Mouse (Mus musculus) limb, embryonic 14.5 days (tissue): ENCODE measurements around the gene Sfpq. TPM values are rescaled to one million over a fixed set of nuclear protein-coding genes. Genes with fewer than 3 reads are reported as not detected.
"Not testable (repeated sequence)": the region's sequence is repeated elsewhere in the genome, so short reads cannot be mapped to it uniquely, and the experiment has no call there.

Source experiments
- ATAC-seq: fragments of 200-750 bp; cut with Nextera tagmentation; 2 replicates; pipeline ENCODE4 v1.8.0; 2017; ENCODE audit warnings: low read depth, moderate number of reproducible peaks, moderate TSS enrichment; ENCODE audit not compliant: low FRiP score
- DNase-seq: peaks from one replicate; pipeline ENCODE4 v3.0.0-alpha.2; 2015; ENCODE audit warnings: low spot score
- H3K27ac ChIP-seq: fragments of 300-500 bp; sonication (generic); replicated peaks from 2 replicates; pipeline ENCODE4 v1.5.1; 2014; ENCODE audit warnings: low read depth, mild to moderate bottlenecking, low read length, moderate library complexity, mixed read lengths
- H3K27me3 ChIP-seq: fragments of 300-500 bp; sonication (generic); 2 replicates; pipeline ENCODE4 v1.6.1; 2014; ENCODE audit warnings: low read length, mixed read lengths; ENCODE audit not compliant: control insufficient read depth, insufficient read depth
- H3K36me3 ChIP-seq: fragments of 300-500 bp; sonication (generic); 2 replicates; pipeline ENCODE4 v1.6.1; 2014; ENCODE audit warnings: mild to moderate bottlenecking, low read length, moderate library complexity, mixed read lengths; ENCODE audit not compliant: control insufficient read depth, insufficient read depth
- H3K4me1 ChIP-seq: fragments of 300-500 bp; sonication (generic); 2 replicates; pipeline ENCODE4 v1.6.1; 2014; ENCODE audit warnings: antibody characterized with exemption, low read length, mixed read lengths; ENCODE audit not compliant: control insufficient read depth, insufficient read depth
- H3K4me2 ChIP-seq: fragments of 300-500 bp; sonication (generic); replicated peaks from 2 replicates; pipeline ENCODE4 v1.6.1; 2014; ENCODE audit warnings: low read depth, mild to moderate bottlenecking, low read length, moderate library complexity; ENCODE audit not compliant: severe bottlenecking
- H3K4me3 ChIP-seq: fragments of 300-500 bp; sonication (generic); replicated peaks from 2 replicates; pipeline ENCODE4 v1.5.1; 2014; ENCODE audit warnings: low read length
- H3K9ac ChIP-seq: fragments of 300-500 bp; sonication (generic); 2 replicates; pipeline ENCODE4 v1.6.1; 2014; ENCODE audit warnings: mild to moderate bottlenecking, low read depth, low read length, moderate library complexity; ENCODE audit not compliant: severe bottlenecking
- H3K9me3 ChIP-seq: fragments of 300-500 bp; sonication (generic); 2 replicates; pipeline ENCODE4 v1.6.1; 2016; ENCODE audit warnings: low read length; ENCODE audit not compliant: control insufficient read depth
- POLR2A ChIP-seq: fragments of 200-500 bp; IDR thresholded peaks from 2 replicates; pipeline ENCODE4 v1.8.0; 2012; ENCODE audit warnings: inconsistent platforms, mild to moderate bottlenecking, moderate library complexity, borderline replicate concordance; ENCODE audit not compliant: insufficient read depth, insufficient read length; ENCODE audit errors: extremely low read depth
- WGBS: fragments of 180-500 bp; shearing (Covaris S2); extraction: QIAGEN DNeasy Blood & Tissue Kit; methylation state at CpG from one replicate; pipeline ENCODE4 v1.1.7; 2014; 5-methylcytosine and 5-hydroxymethylcytosine counted together
- polyA plus RNA-seq, 2 experiments: library from polyadenylated mRNA; depleted of rRNA in 1 of 2; stranded (reverse) in 1 of 2; unstranded in 1 of 2; fragments of >200 nt; fragmentation: Nextera tagmentation in 1 of 2; extraction: Ambion mirVana in 1 of 2; gene quantifications; 2 replicates each; pipeline versions ENCODE4 v1.2.1 to v1.2.3; 2012 to 2014

The Sfpq gene
- polyA plus RNA-seq, 2 experiments = 106 to 272 TPM

GRCm38 (mm10) chr4:126986768-126987167 is 34.4 kb upstream of the Sfpq start:
- ATAC-seq (no peak), DNase-seq (no peak)
- Histone ChIP-seq H3K9ac (no peak overlapping the region), H3K27ac (no peak overlapping the region), H3K9me3 (no peaks in the 10 kb centered on the region), H3K4me1 (no peaks in the 10 kb centered on the region), H3K4me2 (no peak overlapping the region), H3K4me3 (no peak overlapping the region), H3K36me3 (no peaks in the 10 kb centered on the region), H3K27me3 (no peaks in the 10 kb centered on the region)
- TF ChIP-seq POLR2A = no peak
- WGBS = 84% methylated on average over 5 of the region's 5 CpGs

GRCm38 (mm10) chr4:126988503-126988902 is 32.6 kb upstream of the Sfpq start:
- no peaks in the 10 kb centered on the region for H3K36me3 ChIP-seq
- H3K4me2 ChIP-seq = no peak overlapping the region
- TF ChIP-seq POLR2A = no peak
- H3K4me3 ChIP-seq = no peak overlapping the region
- H3K4me1 ChIP-seq = no peaks in the 10 kb centered on the region
- H3K27me3 ChIP-seq = no peaks in the 10 kb centered on the region
- WGBS = 62% methylated on average over 4 of the region's 4 CpGs
- H3K9ac ChIP-seq = no peak overlapping the region
- no peak overlapping the region for H3K27ac ChIP-seq
- DNase-seq (no peak), ATAC-seq (no peak)
- no peaks in the 10 kb centered on the region for H3K9me3 ChIP-seq

DNA sequence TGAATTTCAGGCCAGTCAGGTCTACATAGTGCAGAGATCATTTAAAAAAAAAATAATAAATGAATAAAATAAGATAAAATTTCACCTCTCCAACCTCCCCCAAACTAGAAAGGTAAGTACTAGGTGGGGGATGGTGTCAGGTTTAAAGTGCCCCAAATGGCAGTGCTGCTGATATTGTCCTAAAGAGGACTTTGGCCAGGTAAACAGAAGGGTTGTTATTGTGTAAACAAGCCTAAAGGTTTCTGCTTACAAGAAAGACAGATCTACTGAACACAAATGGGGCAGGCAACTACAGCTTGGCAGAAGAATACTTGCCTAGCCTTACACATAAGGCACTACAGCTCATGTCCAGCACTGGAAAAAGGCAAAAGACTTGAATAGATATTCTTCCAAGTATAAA is 30.6 kb upstream of the Sfpq start:
- no peak for ATAC-seq

DNA sequence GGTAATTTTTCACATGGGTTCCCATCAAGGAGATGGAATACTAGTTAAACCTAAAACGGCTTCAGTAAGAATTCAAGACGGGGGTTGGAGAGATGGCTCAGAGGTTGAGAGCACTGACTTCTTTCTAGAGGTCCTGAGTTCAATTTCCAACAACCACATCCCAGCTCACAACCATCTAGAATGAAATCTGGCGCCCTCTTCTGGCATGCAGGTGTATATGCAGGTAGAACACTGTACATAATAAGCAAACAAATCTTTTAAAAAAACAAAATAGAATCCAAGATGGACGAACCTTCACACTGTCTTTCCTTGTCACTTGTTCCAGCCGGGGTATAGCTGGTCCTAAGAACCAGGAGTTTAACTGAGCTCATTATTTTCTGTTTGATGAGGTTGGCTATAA is 28.8 kb upstream of the Sfpq start:
- H3K9ac ChIP-seq = no peak overlapping the region

More for the DNA sequence above, 30.6 kb upstream of the Sfpq start:
- Histone ChIP-seq H3K36me3 (no peaks in the 10 kb centered on the region), H3K4me1 (no peaks in the 10 kb centered on the region), H3K9ac (no peak overlapping the region), H3K9me3 (no peaks in the 10 kb centered on the region), H3K4me3 (no peak overlapping the region), H3K27me3 (no peaks in the 10 kb centered on the region), H3K4me2 (no peak overlapping the region), H3K27ac (no peak overlapping the region)
- no peak for TF ChIP-seq POLR2A
- no peak for DNase-seq

DNA sequence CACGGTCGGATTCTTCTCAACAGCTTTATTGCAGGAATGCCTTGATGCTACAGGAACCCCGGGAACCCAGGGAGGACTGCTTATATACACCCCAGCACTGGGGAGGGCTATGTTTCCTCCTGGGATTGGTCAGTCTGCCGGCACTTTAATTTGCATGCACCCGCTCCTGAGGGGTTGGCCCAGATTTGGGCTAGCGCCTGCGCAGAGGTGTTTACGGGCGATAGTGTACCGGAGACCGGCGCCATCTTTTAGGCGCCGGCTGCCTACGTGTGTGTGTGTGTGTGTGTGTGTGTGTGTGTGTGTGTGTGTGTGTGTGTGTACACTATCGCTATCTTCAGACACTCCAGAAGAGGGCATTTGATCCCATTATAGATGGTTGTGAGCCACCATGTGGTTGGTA is 21.8 kb upstream of the Sfpq start:
- H3K4me3 ChIP-seq, H3K9ac ChIP-seq, H3K9me3 ChIP-seq, ATAC-seq, H3K27ac ChIP-seq, H3K4me2 ChIP-seq, H3K36me3 ChIP-seq, DNase-seq, H3K4me1 ChIP-seq, H3K27me3 ChIP-seq: not testable (repeated sequence)
- 95% methylated on average over 16 of the region's 16 CpGs for WGBS

More for the DNA sequence above, 28.8 kb upstream of the Sfpq start:
- TF ChIP-seq POLR2A = no peak
- ATAC-seq (no peak), DNase-seq (no peak)
- Histone ChIP-seq H3K4me3 (no peak overlapping the region), H3K4me2 (no peak overlapping the region), H3K9me3 (no peaks in the 10 kb centered on the region), H3K27ac (no peak overlapping the region), H3K4me1 (no peaks in the 10 kb centered on the region), H3K36me3 (no peaks in the 10 kb centered on the region), H3K27me3 (no peaks in the 10 kb centered on the region)
- 62% methylated on average over 5 of the region's 5 CpGs for WGBS

GRCm38 (mm10) chr4:127000601-127001105 is 20.5 kb upstream of the Sfpq start:
- no peak for TF ChIP-seq POLR2A
- H3K4me3 ChIP-seq = no peak overlapping the region
- H3K36me3 ChIP-seq = no peaks in the 10 kb centered on the region
- H3K4me2 ChIP-seq = no peak overlapping the region
- H3K4me1 ChIP-seq = no peaks in the 10 kb centered on the region; the same call in 1 of the 2 replicates
- ATAC-seq (no peak), DNase-seq (no peak)
- no peaks in the 10 kb centered on the region for H3K27me3 ChIP-seq
- 39% methylated on average over 8 of the region's 8 CpGs for WGBS
- H3K27ac ChIP-seq = no peak overlapping the region
- H3K9me3 ChIP-seq = no peaks in the 10 kb centered on the region
- H3K9ac ChIP-seq = no peak overlapping the region
